ENCODE assay signal across 17 mouse cellular contexts in genomic region chr11:20493922-20494626, GRCm38 (mm10).
"Had no signal": no experiment of that assay in that cellular context is flagged by ENCODE, and none has a peak within 500 bp of the region (broad histone marks: within the 10 kb centered on the region; RNA-seq: fewer than 3 reads in every experiment).

No protein-coding gene starts in this region.

- DNase-seq: liver, postnatal 0 days; lung, adult 2 months; lung, postnatal 14 days; lung, postnatal 36 days; right cerebral cortex, postnatal 14 days; spleen, adult 18-20 months; thymus, adult 18-20 months; thymus, postnatal 14 days; thymus, postnatal 36 days had no signal

- H3K4me1 ChIP-seq: lung, embryonic 15.5 days; megakaryocyte, embryonic 14.5 days; midbrain, embryonic 13.5 days; midbrain, embryonic 15.5 days; neural tube, embryonic 12.5 days had no signal

- H3K4me3 ChIP-seq: lung, embryonic 15.5 days; megakaryocyte, embryonic 14.5 days; midbrain, embryonic 13.5 days; midbrain, embryonic 15.5 days; neural tube, embryonic 12.5 days had no signal

- H3K4me2 ChIP-seq: lung, embryonic 15.5 days; midbrain, embryonic 11.5 days; midbrain, embryonic 13.5 days; midbrain, embryonic 15.5 days; neural tube, embryonic 12.5 days had no signal

- H3K27ac ChIP-seq: lung, embryonic 15.5 days; macrophage; midbrain, embryonic 13.5 days; midbrain, embryonic 15.5 days; neural tube, embryonic 12.5 days had no signal

- ATAC-seq: liver, postnatal 0 days; lung, postnatal 0 days; midbrain, embryonic 13.5 days; midbrain, embryonic 15.5 days had no signal

- H3K9ac ChIP-seq: liver, postnatal 0 days; lung, embryonic 15.5 days; midbrain, embryonic 13.5 days; midbrain, embryonic 15.5 days; neural tube, embryonic 12.5 days had no signal

- H3K27me3 ChIP-seq: lung, embryonic 15.5 days; midbrain, embryonic 13.5 days; midbrain, embryonic 15.5 days; neural tube, embryonic 12.5 days had no signal

- H3K9me3 ChIP-seq: lung, embryonic 15.5 days; megakaryocyte, embryonic 14.5 days; midbrain, embryonic 13.5 days; midbrain, embryonic 15.5 days; neural tube, embryonic 12.5 days had no signal

- H3K36me3 ChIP-seq: lung, embryonic 15.5 days; midbrain, embryonic 13.5 days; midbrain, embryonic 15.5 days; neural tube, embryonic 12.5 days had no signal
